Mouse (Mus musculus) embryonic facial prominence, embryonic 10.5 days (tissue): ENCODE measurements around the gene Cd109. TPM values are rescaled to one million over a fixed set of nuclear protein-coding genes. Genes with fewer than 3 reads are reported as not detected.

Source experiments
- DNase-seq: peaks from one replicate; pipeline ENCODE4 v3.0.0-alpha.2; 2017; ENCODE audit warnings: low spot score
- H3K27ac ChIP-seq: fragments of 300-500 bp; sonication (generic); replicated peaks from 2 replicates; pipeline ENCODE4 v1.5.1; 2016; ENCODE audit warnings: mild to moderate bottlenecking
- H3K27me3 ChIP-seq: fragments of 300-500 bp; sonication (generic); replicated peaks from 2 replicates; pipeline ENCODE4 v1.6.1; 2016; ENCODE audit warnings: low read depth, mild to moderate bottlenecking; ENCODE audit not compliant: poor library complexity, severe bottlenecking
- H3K36me3 ChIP-seq: fragments of 300-500 bp; sonication (generic); replicated peaks from 2 replicates; pipeline ENCODE4 v1.6.1; 2016; ENCODE audit warnings: mild to moderate bottlenecking, moderate library complexity
- H3K4me1 ChIP-seq: fragments of 300-500 bp; sonication (generic); 2 replicates; pipeline ENCODE4 v1.6.1; 2016
- H3K4me3 ChIP-seq: fragments of 300-500 bp; sonication (generic); 2 replicates; pipeline ENCODE4 v1.5.1; 2016; ENCODE audit warnings: mild to moderate bottlenecking, moderate library complexity
- H3K9me3 ChIP-seq: fragments of 300-500 bp; sonication (generic); 2 replicates; pipeline ENCODE4 v1.6.1; 2016; ENCODE audit warnings: mild to moderate bottlenecking
- WGBS: fragments of 180-500 bp; shearing (Covaris S2); methylation state at CpG from one replicate; pipeline ENCODE4 v1.1.7; 2016; 5-methylcytosine and 5-hydroxymethylcytosine counted together
- polyA plus RNA-seq: library from polyadenylated mRNA; unstranded; fragments of >200 nt; fragmentation: Nextera tagmentation; extraction: Ambion mirVana; gene quantifications from 2 replicates; pipeline ENCODE4 v1.2.1, GENCODE M21; 2016

Cd109 gene
- polyA plus RNA-seq, 1 experiment from 2014 or later = 4.4 TPM

- Histone ChIP-seq H3K27ac (no peak overlapping the region), H3K4me1 (no peaks in the 10 kb centered on the region), H3K36me3 (no peaks in the 10 kb centered on the region), H3K27me3 (no peaks in the 10 kb centered on the region), H3K9me3 (no peaks in the 10 kb centered on the region), H3K4me3 (no peak overlapping the region)
- DNase-seq = peak; percentile 44
- WGBS = 6% methylated on average over 5 of the region's 5 CpGs
These were observed 18.5 kb upstream of the Cd109 start for GRCm38 (mm10) chr9:78596834-78597233.

DNA sequence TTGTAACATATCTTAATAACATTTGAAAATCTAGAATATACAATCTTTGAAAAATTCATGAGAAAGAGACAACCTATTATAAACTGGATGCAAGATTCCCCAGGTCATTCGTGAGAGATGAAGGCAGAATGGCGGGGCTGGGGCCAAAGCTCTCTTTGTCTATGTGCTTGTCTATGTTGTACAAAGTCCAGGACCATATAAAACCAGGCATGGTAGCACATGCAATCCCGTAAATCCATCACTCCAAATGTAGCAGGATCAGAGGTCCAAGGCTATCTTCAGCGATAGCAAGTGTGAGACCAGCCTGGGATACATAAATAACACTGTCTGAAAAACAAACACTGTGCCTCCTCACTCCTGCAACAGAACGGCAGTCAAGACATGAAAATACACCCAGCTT is 15.4 kb upstream of the Cd109 start:
- H3K36me3 ChIP-seq = no peaks in the 10 kb centered on the region
- no peak for DNase-seq
- no peaks in the 10 kb centered on the region for H3K9me3 ChIP-seq
- WGBS = 84% methylated on average over 5 of the region's 5 CpGs
- H3K27me3 ChIP-seq = no peaks in the 10 kb centered on the region
- no peak overlapping the region for H3K4me3 ChIP-seq
- no peak overlapping the region for H3K27ac ChIP-seq
- H3K4me1 ChIP-seq = no peaks in the 10 kb centered on the region

DNA sequence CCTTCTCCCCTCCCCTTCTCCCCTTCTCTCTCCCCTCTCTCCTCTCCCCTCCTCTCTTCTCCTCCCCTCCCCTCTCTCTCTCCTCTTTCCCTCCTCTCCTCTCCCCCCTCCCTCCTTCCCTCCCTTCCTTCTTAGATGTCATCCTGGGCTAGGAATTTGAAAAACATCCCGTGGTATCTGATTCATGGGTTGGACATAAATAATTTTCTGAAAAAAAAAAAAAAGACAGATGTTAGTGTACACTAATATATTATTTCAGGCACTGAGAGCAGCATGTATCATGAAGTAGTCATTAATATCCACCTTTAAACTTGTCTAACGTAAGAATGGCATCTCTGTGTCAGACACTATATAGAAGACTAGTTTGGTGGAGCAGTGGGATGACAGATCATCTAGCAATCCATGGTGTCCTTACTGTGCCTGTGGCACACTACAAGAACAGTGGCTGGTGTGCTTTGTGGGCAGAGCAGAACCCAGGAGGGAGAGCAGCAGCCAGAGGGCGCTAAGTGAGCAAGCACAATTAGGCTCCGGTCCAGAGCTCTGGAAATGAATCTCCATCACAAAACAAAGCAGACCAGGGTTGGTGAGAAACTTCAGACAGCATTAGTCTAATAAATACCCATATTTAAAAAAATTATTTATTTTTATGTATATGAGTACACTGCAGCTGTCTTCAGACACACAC is 14.2 kb upstream of the Cd109 start:
- H3K27ac ChIP-seq = no peak overlapping the region
- H3K4me3 ChIP-seq = no peak overlapping the region
- H3K9me3 ChIP-seq = no peaks in the 10 kb centered on the region
- no peak for DNase-seq
- H3K27me3 ChIP-seq = no peaks in the 10 kb centered on the region
- H3K36me3 ChIP-seq = no peaks in the 10 kb centered on the region
- no peaks in the 10 kb centered on the region for H3K4me1 ChIP-seq
- WGBS = 72% methylated on average over 4 of the region's 4 CpGs

DNA sequence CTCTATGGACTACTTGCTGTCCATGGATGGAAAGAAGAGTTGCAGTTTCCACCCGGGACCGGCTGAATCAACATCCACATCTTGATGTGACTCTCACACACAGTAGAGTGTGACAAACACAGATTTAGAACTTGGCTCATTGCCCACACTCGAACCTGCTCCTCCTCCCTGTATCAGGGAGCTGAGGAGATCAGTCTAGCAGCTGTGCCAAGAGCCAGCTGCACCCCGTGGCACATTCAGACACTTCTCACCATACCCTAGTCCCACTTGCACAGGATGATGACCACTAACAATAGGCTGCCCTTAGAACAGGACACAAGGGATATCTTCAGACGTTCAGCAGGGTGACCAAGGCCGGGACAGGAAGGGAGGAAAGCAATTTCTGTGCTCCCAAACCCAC is 1.1 kb upstream of the Cd109 start:
- Histone ChIP-seq H3K4me1 (peaks cover 20% of the 10 kb centered on the region), H3K4me3 (no peak overlapping the region), H3K27ac (no peak overlapping the region), H3K36me3 (no peaks in the 10 kb centered on the region), H3K9me3 (no peaks in the 10 kb centered on the region), H3K27me3 (peaks cover 26% of the 10 kb centered on the region)
- DNase-seq = no peak
- WGBS = 64% methylated on average over 6 of the region's 6 CpGs

- 89% methylated on average over 9 of the region's 9 CpGs for whole genome bisulfite sequencing
- Histone ChIP-seq H3K9me3 (no peaks in the 10 kb centered on the region), H3K27me3 (peaks cover 22% of the 10 kb centered on the region), H3K27ac (no peak overlapping the region), H3K36me3 (no peaks in the 10 kb centered on the region), H3K4me3 (no peak overlapping the region), H3K4me1 (peaks cover 20% of the 10 kb centered on the region)
- no peak for DNase-seq
These were observed 3.9 kb downstream of the Cd109 start for GRCm38 (mm10) chr9:78619285-78619684.

GRCm38 (mm10) chr9:78623301-78623747 is 8.0 kb downstream of the Cd109 start:
- 81% methylated on average over 10 of the region's 10 CpGs for WGBS
- Histone ChIP-seq H3K36me3 (no peaks in the 10 kb centered on the region), H3K4me1 (no peaks in the 10 kb centered on the region), H3K27me3 (no peaks in the 10 kb centered on the region), H3K27ac (no peak overlapping the region), H3K9me3 (no peaks in the 10 kb centered on the region), H3K4me3 (no peak overlapping the region)
- no peak for DNase-seq

DNA sequence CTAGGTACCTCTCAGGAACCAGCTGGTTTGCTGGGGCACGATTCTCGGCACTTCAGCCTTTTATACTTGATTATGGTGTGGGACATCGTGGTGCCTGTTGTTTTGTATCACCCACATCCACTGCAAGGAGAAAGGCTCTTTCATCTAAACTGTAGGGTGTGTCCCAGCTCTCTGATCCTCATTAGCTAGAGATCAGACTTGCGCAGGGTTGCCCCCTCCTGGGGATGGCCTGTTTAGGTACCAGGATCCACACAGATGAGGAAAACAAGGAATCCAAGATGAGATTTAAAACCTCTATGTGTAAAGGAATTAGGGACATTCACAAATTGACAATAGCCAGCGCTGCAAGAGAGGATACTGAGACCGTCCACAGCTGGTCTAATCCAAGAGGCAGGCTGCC is 14.6 kb downstream of the Cd109 start:
- no peak for DNase-seq
- H3K4me3 ChIP-seq = no peak overlapping the region

GRCm38 (mm10) chr9:78631755-78632434 is 16.5 kb downstream of the Cd109 start:
- H3K36me3 ChIP-seq = no peaks in the 10 kb centered on the region
- H3K4me1 ChIP-seq = no peaks in the 10 kb centered on the region
- no peak overlapping the region for H3K27ac ChIP-seq
- no peaks in the 10 kb centered on the region for H3K27me3 ChIP-seq
- no peak overlapping the region for H3K4me3 ChIP-seq
- DNase-seq = no peak
- H3K9me3 ChIP-seq = no peaks in the 10 kb centered on the region
- 87% methylated on average over 6 of the region's 6 CpGs for WGBS

More for the DNA sequence above, 14.6 kb downstream of the Cd109 start:
- H3K36me3 ChIP-seq = no peaks in the 10 kb centered on the region
- no peaks in the 10 kb centered on the region for H3K27me3 ChIP-seq
- H3K27ac ChIP-seq = no peak overlapping the region
- 52% methylated on average over 6 of the region's 6 CpGs for WGBS
- H3K4me1 ChIP-seq = no peaks in the 10 kb centered on the region
- H3K9me3 ChIP-seq = no peaks in the 10 kb centered on the region

GRCm38 (mm10) chr9:78633976-78634375 is 18.6 kb downstream of the Cd109 start:
- WGBS = 94% methylated on average over 3 of the region's 3 CpGs
- DNase-seq = no peak
- Histone ChIP-seq H3K27ac (no peak overlapping the region), H3K4me1 (peaks cover 3% of the 10 kb centered on the region; the same call in 1 of the 2 replicates), H3K4me3 (no peak overlapping the region), H3K27me3 (no peaks in the 10 kb centered on the region), H3K36me3 (no peaks in the 10 kb centered on the region), H3K9me3 (no peaks in the 10 kb centered on the region)

GRCm38 (mm10) chr9:78641386-78641785 is 26.0 kb downstream of the Cd109 start:
- H3K4me3 ChIP-seq = no peak overlapping the region
- DNase-seq = no peak
- no peaks in the 10 kb centered on the region for H3K9me3 ChIP-seq

GRCm38 (mm10) chr9:78646008-78646777 is 30.8 kb downstream of the Cd109 start:
- Histone ChIP-seq H3K27me3 (no peaks in the 10 kb centered on the region), H3K9me3 (no peaks in the 10 kb centered on the region), H3K27ac (no peak overlapping the region), H3K4me3 (no peak overlapping the region), H3K4me1 (no peaks in the 10 kb centered on the region), H3K36me3 (no peaks in the 10 kb centered on the region)
- peak; percentile 75 for DNase-seq
- 47% methylated on average over 6 of the region's 6 CpGs for WGBS

More at GRCm38 (mm10) chr9:78641386-78641785, 26.0 kb downstream of the Cd109 start:
- Histone ChIP-seq H3K27me3 (no peaks in the 10 kb centered on the region), H3K27ac (no peak overlapping the region), H3K4me1 (peaks cover 6% of the 10 kb centered on the region; the same call in 1 of the 2 replicates), H3K36me3 (no peaks in the 10 kb centered on the region)
- WGBS = 80% methylated on average over 4 of the region's 4 CpGs

DNA sequence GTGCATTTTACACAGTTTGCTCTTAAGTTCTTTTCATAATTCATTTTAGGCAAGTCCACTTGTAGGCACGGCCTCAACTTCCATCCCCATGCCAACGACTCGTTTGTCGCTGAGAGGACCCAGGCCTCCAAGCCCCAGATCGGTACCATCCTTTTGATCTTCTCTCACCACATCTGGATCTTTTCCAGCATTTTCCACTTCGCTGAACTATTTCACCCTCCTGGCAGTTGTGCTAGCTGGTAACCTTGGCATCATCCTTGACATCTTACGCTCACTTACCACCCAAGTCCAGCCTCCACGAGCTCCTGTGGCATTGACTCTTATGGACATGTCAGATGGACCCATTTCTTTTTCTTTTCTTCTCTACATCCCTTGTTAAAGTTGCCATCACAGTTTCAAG is 33.3 kb downstream of the Cd109 start:
- DNase-seq = no peak
- Histone ChIP-seq H3K36me3 (no peaks in the 10 kb centered on the region), H3K9me3 (no peaks in the 10 kb centered on the region), H3K4me1 (no peaks in the 10 kb centered on the region), H3K27ac (no peak overlapping the region), H3K27me3 (no peaks in the 10 kb centered on the region), H3K4me3 (no peak overlapping the region)
- WGBS = 92% methylated on average over 8 of the region's 8 CpGs
